Mouse (Mus musculus): Measurements from ENCODE around the gene Abcc5.
A peak's percentile ranks its signal among the peaks of the same experiment; 100 is the strongest.

Gene Abcc5

GRCm38 (mm10) chr16:20354762-20355161, 71.4 kb downstream of the Abcc5 start:
- DNase-seq, result no peak

- no peak for DNase-seq
Observed at GRCm38 (mm10) chr16:20354011-20354410, 72.2 kb downstream of the Abcc5 start.

- DNase-seq, result no peak
Observed at GRCm38 (mm10) chr16:20345464-20345863, 80.7 kb downstream of the Abcc5 start.

GRCm38 (mm10) chr16:20338616-20339015, 87.6 kb downstream of the Abcc5 start:
- DNase-seq, result no peak

- no peak for DNase-seq
Observed at GRCm38 (mm10) chr16:20334918-20335317, 91.3 kb downstream of the Abcc5 start.

- no peak for DNase-seq
Observed at GRCm38 (mm10) chr16:20328306-20328705, 97.9 kb downstream of the Abcc5 start.

- no peak for DNase-seq
Observed at GRCm38 (mm10) chr16:20325286-20325685, 100.9 kb downstream of the Abcc5 start, which contains the start of gene Cyp2ab1. Cyp2ab1 (minus strand) TSS chr16:20325404.

GRCm38 (mm10) chr16:20323907-20324306, 102.3 kb downstream of the Abcc5 start:
- DNase-seq, result no peak

- DNase-seq, result no peak
Observed at GRCm38 (mm10) chr16:20322274-20322673, 103.9 kb downstream of the Abcc5 start.

GRCm38 (mm10) chr16:20316770-20317169, 109.4 kb downstream of the Abcc5 start:
- no peak for DNase-seq

GRCm38 (mm10) chr16:20315266-20315665, 110.9 kb downstream of the Abcc5 start:
- DNase-seq, result no peak

- no peak for DNase-seq
Observed at GRCm38 (mm10) chr16:20312272-20312671, 113.9 kb downstream of the Abcc5 start.

- DNase-seq, result peak; percentile 95
Observed at GRCm38 (mm10) chr16:20301770-20302649, 124.2 kb downstream of the Abcc5 start, which contains the start of gene Parl. Parl (minus strand) TSS chr16:20302387.

- no peak for DNase-seq
Observed at GRCm38 (mm10) chr16:20300076-20300475, 126.1 kb downstream of the Abcc5 start.
